In genomic region chr5:65926666-65927065, GRCm38 (mm10) we compare ENCODE assay signal across 21 mouse cellular contexts. TPM values are rescaled to one million over a fixed set of nuclear protein-coding genes. Genes with fewer than 3 reads are reported as not detected.
"Had no signal": no experiment of that assay in that cellular context is flagged by ENCODE, and none has a peak within 500 bp of the region (broad histone marks: within the 10 kb centered on the region; RNA-seq: fewer than 3 reads in every experiment).

No protein-coding gene starts in this region.

- H3K4me3 ChIP-seq: layer of hippocampus, adult 2 months; limb, embryonic 12.5 days; midbrain, embryonic 10.5 days; myocyte; neural tube, embryonic 15.5 days had no signal

- ATAC-seq: intestine, embryonic 16.5 days; lung, postnatal 0 days had no signal

- H3K4me1 ChIP-seq: limb, embryonic 12.5 days; midbrain, embryonic 10.5 days; neural tube, embryonic 15.5 days had no signal

- H3K27ac ChIP-seq: kidney, postnatal 0 days; layer of hippocampus, adult 2 months; limb, embryonic 12.5 days; liver, embryonic 14.5 days; midbrain, embryonic 10.5 days; neural tube, embryonic 15.5 days had no signal

- H3K36me3 ChIP-seq: limb, embryonic 12.5 days; midbrain, embryonic 10.5 days; neural tube, embryonic 15.5 days had no signal

- H3K27me3 ChIP-seq: limb, embryonic 12.5 days; neural tube, embryonic 15.5 days had no signal

- DNase-seq: kidney, adult 9 months; kidney, postnatal 4 days; liver; lung, adult 2 months; lung, postnatal 36 days; midbrain, embryonic 14.5 days; right cerebral cortex, adult 18-20 months; right cerebral cortex, postnatal 25 days had no signal

- H3K4me2 ChIP-seq: limb, embryonic 12.5 days; neural tube, embryonic 15.5 days had no signal

- H3K9ac ChIP-seq: limb, embryonic 12.5 days; liver, embryonic 14.5 days; neural tube, embryonic 15.5 days had no signal

- H3K9me3 ChIP-seq: limb, embryonic 12.5 days; midbrain, embryonic 10.5 days; neural tube, embryonic 15.5 days had no signal

RNA-seq across cellular contexts. Expression of gene Chrna9, which starts 8.1 kb away (rescaled TPM):
- total RNA-seq: layer of hippocampus, adult 2 months; layer of hippocampus, postnatal 10 days; left cerebral cortex, postnatal 36 days; megakaryocyte progenitor cell, adult 5-6 weeks had no signal
- polyA plus RNA-seq: intestine, embryonic 16.5 days; liver, embryonic 14.5 days; lung, postnatal 0 days; midbrain, embryonic 14.5 days; myocyte; neural tube, embryonic 15.5 days; small intestine, adult 2 months had no signal
